Mouse (Mus musculus) hindbrain, embryonic 10.5 days (tissue): Measurements from ENCODE around the gene Szt2. TPM values are rescaled to one million over a fixed set of nuclear protein-coding genes. Genes with fewer than 3 reads are reported as not detected.
A peak's percentile ranks its signal among the peaks of the same experiment; 100 is the strongest.

Source experiments
- DNase-seq: peaks from one replicate; pipeline ENCODE4 v3.0.0-alpha.2; 2017; ENCODE audit warnings: low spot score
- H3K27ac ChIP-seq: fragments of 300-500 bp; sonication (generic); 2 replicates; pipeline ENCODE4 v1.5.1; 2016; ENCODE audit warnings: mild to moderate bottlenecking, moderate library complexity
- H3K27me3 ChIP-seq: fragments of 300-500 bp; sonication (generic); 2 replicates; pipeline ENCODE4 v1.6.1; 2016; ENCODE audit warnings: mild to moderate bottlenecking; ENCODE audit not compliant: poor library complexity, insufficient read depth, severe bottlenecking
- H3K36me3 ChIP-seq: fragments of 300-500 bp; sonication (generic); 2 replicates; pipeline ENCODE4 v1.6.1; 2016; ENCODE audit warnings: mild to moderate bottlenecking, moderate library complexity
- H3K4me1 ChIP-seq: fragments of 300-500 bp; sonication (generic); replicated peaks from 2 replicates; pipeline ENCODE4 v1.6.1; 2016; ENCODE audit warnings: mild to moderate bottlenecking
- H3K4me3 ChIP-seq: fragments of 300-500 bp; sonication (generic); 2 replicates; pipeline ENCODE4 v1.5.1; 2016; ENCODE audit warnings: mild to moderate bottlenecking, moderate library complexity
- H3K9me3 ChIP-seq: fragments of 300-500 bp; sonication (generic); 2 replicates; pipeline ENCODE4 v1.6.1; 2016; ENCODE audit warnings: mild to moderate bottlenecking, moderate library complexity
- WGBS: fragments of 180-500 bp; shearing (Covaris S2); methylation state at CpG from one replicate; pipeline ENCODE4 v1.1.7; 2016; 5-methylcytosine and 5-hydroxymethylcytosine counted together
- polyA plus RNA-seq: library from polyadenylated mRNA; unstranded; fragments of >200 nt; fragmentation: Nextera tagmentation; extraction: Ambion mirVana; gene quantifications from 2 replicates; pipeline ENCODE4 v1.2.1, GENCODE M21; 2016

The Szt2 gene
- 7.0 and 11.7 TPM in 2 replicates for polyA plus RNA-seq

DNA sequence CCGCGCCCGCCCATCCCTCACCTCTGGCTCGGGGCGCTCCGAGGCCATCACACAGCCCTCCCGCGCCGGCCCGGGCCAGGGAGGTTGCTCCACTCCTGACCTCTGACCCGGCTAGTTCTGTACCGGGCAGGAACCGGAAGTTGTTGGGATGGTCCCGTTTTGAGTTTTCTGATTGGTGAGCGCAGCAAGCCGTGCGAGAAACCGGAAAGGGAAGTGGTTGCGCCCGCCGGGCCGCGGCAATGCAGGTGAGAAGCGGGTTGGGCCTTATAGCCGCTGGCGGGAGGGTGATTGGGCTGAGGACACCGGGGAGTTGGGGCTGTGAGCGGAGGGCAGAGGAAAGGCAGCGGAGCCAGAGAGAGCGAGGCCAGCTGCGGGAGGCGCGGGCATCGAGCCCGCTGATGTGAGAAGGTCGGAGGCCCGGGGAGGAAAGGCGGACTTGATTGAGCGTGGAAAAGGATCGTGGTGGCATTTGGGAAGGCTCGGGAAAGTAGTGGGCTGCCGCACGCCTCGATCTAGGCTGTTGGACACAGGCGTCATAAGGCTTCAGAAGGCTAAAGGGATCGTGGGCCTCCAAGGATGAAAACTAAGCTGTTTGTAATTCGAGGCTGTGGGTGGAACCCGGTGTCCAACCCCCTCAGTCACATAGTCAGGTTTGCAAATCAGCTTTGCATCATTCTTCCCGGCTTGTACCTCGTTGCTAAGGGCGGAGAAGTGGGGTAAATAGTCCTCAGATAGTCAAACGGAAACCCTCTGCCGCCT is at the start of gene Szt2, which contains the start of gene Med8:
Szt2 (minus strand) TSS at position 132 of the 759 bp plus-strand sequence.
Med8 (plus strand) TSS at position 196 of the 759 bp plus-strand sequence.
- 1% methylated on average over 53 of the region's 53 CpGs for WGBS

GRCm38 (mm10) chr4:118457345-118457975 is 48.4 kb upstream of the Szt2 start, which contains the start of gene Mpl:
Gene Mpl (minus strand): TSS chr4:118457513.
- Histone ChIP-seq H3K4me1 (0 out of 2 replicates have a peak, but pooled peaks cover 4% of the 10 kb centered on the region), H3K4me3 (no peak within 1 kb of the TSS), H3K36me3 (no peaks in the 10 kb centered on the region), H3K27ac (no peak within 1 kb of the TSS), H3K27me3 (no peaks in the 10 kb centered on the region), H3K9me3 (no peaks in the 10 kb centered on the region)
- WGBS, result 75% methylated on average over 9 of the region's 9 CpGs
- DNase-seq, result no peak

More for the DNA sequence above, at the start of gene Szt2, which contains the start of gene Med8:
- no peaks in the 10 kb centered on the region for H3K9me3 ChIP-seq
- peaks cover 17% of the 10 kb centered on the region for H3K4me1 ChIP-seq
- peaks cover 54% of the 10 kb centered on the region for H3K36me3 ChIP-seq
- peak; percentile 92 for DNase-seq
- H3K27ac ChIP-seq, result peak within 1 kb of the TSS; percentile 90
- H3K4me3 ChIP-seq, result peak within 1 kb of the TSS; percentile 76
- no peaks in the 10 kb centered on the region for H3K27me3 ChIP-seq

DNA sequence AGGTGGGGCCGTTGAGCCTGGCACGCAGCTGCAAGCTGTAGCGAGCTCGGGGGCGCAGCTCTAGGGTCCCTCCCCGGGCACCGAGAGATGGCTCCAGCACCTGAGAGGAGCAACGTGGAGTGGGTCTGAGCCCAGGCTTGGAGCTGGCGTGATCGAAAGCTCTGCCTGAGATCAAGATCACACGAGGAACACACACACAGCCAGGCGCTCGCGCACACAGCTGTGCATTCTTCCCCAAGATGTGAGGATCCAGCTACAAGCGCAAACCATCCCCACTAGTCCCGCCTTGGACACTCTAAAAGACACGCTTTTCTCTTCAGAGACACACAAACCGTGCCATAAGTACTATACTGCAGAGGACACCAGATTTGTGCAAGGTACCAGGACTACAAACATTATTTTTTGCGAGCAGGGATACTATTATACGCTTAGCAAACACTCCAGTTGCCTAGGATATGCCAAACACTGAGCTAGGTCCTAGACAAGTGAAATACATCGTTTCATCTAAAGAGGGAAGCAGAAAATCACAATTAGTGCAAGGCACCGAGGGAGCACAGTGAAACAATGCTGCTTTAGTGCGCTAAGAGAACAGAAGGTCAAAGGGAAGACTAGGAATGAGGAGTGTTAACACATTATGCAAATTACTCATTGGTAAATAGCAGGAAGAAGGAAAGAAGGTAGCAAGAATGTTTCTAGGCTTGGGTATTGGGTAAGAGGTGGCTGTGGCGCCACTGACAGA is 37.5 kb upstream of the Szt2 start:
- peak; percentile 23 for DNase-seq
- no peaks in the 10 kb centered on the region for H3K36me3 ChIP-seq
- H3K27me3 ChIP-seq, result no peaks in the 10 kb centered on the region
- 23% methylated on average over 24 of the region's 24 CpGs for WGBS
- peak overlapping the region; percentile 59 for H3K4me3 ChIP-seq
- no peaks in the 10 kb centered on the region for H3K9me3 ChIP-seq
- H3K27ac ChIP-seq, result peak overlapping the region; percentile 85
- H3K4me1 ChIP-seq, result peaks cover 18% of the 10 kb centered on the region

GRCm38 (mm10) chr4:118445781-118446414 is 36.8 kb upstream of the Szt2 start:
- 16% methylated on average over 18 of the region's 18 CpGs for WGBS
- DNase-seq, result peak; percentile 70
- no peaks in the 10 kb centered on the region for H3K9me3 ChIP-seq
- peak overlapping the region; percentile 85 for H3K27ac ChIP-seq
- H3K36me3 ChIP-seq, result no peaks in the 10 kb centered on the region
- H3K4me3 ChIP-seq, result peak overlapping the region; percentile 59
- H3K27me3 ChIP-seq, result no peaks in the 10 kb centered on the region
- H3K4me1 ChIP-seq, result peaks cover 18% of the 10 kb centered on the region

DNA sequence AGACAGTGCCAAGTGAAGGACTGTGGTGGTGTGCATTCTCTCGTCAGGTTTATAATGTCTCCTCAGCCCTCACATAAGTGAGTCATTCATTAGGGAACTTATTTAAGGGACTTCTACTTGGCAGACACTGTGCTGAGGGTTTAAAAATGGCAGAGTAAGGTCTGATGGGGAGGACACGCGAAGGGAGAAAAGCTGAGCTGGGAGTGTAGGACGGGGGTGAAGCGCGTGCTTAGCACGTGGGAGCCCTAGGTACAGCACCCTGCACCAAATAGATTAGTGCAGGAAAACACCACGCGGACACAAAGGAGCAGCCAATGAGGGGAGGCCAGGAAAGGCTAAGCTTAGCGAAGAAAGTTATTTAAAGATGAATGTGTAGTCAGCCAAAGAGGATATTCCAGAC is 36.0 kb upstream of the Szt2 start:
- Histone ChIP-seq H3K27me3 (no peaks in the 10 kb centered on the region), H3K9me3 (no peaks in the 10 kb centered on the region), H3K27ac (no peak overlapping the region), H3K4me3 (no peak overlapping the region), H3K36me3 (no peaks in the 10 kb centered on the region), H3K4me1 (peaks cover 18% of the 10 kb centered on the region)
- no peak for DNase-seq
- 88% methylated on average over 10 of the region's 10 CpGs for WGBS

DNA sequence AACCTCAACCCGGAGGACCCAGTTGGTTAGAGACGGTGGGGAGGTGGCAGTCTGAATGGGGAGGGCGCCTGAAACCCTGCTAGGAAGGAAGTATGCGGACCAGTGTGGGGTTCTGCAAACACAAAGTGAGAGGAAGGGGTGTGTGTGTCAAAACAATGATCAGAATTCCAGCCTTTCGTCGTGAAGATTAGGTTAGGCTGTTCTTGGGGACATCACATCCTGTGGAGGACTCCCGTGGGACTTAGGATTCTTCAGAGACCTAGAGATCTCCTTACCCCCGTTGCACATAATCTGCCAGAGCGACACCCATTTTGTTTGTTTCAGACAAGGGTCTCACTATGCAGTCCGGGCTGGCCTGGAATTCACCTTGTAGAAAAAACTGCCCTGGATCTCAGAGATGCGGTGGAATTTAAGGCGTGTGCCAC is 28.8 kb upstream of the Szt2 start:
- H3K4me3 ChIP-seq, result peak overlapping the region; percentile 97
- H3K27me3 ChIP-seq, result no peaks in the 10 kb centered on the region
- H3K9me3 ChIP-seq, result no peaks in the 10 kb centered on the region
- WGBS, result 7% methylated on average over 12 of the region's 12 CpGs
- DNase-seq, result peak; percentile 50
- peak overlapping the region; percentile 94 for H3K27ac ChIP-seq
- peaks cover 34% of the 10 kb centered on the region for H3K36me3 ChIP-seq
- peaks cover 48% of the 10 kb centered on the region for H3K4me1 ChIP-seq

- Histone ChIP-seq H3K27ac (peak within 1 kb of the TSS; percentile 94), H3K4me3 (peak within 1 kb of the TSS; percentile 97), H3K27me3 (no peaks in the 10 kb centered on the region), H3K4me1 (peaks cover 55% of the 10 kb centered on the region), H3K9me3 (no peaks in the 10 kb centered on the region), H3K36me3 (peaks cover 42% of the 10 kb centered on the region)
- peak; percentile 96 for DNase-seq
- WGBS, result under 1% methylated on average over 67 of the region's 67 CpGs
Measured at GRCm38 (mm10) chr4:118436820-118437603, 27.9 kb upstream of the Szt2 start, which contains the start of gene Cdc20. Gene Cdc20 (minus strand): TSS chr4:118437352.

DNA sequence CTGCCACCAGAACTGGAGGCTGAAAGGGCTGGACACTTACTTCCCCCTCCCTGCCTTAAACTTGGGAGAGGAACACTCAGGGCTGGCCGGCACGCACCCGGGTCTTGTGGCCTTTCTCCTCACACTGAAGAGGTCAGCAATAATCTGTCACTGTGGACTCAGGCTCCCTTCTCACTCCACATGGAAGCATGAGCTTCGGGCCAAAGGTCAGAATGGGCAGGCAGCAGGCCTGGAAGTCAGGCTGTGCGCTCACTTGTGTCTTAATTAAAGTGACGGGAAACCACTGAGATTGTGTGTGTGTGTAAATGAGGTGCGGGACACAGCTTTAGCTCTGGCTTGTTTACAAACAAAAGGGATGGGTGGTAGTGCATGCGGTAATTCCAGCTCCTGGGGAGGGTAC is 23.3 kb upstream of the Szt2 start:
- Histone ChIP-seq H3K36me3 (peaks cover 69% of the 10 kb centered on the region), H3K4me3 (no peak overlapping the region), H3K9me3 (no peaks in the 10 kb centered on the region), H3K27me3 (no peaks in the 10 kb centered on the region), H3K4me1 (peaks cover 78% of the 10 kb centered on the region), H3K27ac (no peak overlapping the region)
- DNase-seq, result no peak
- 48% methylated on average over 8 of the region's 8 CpGs for WGBS

DNA sequence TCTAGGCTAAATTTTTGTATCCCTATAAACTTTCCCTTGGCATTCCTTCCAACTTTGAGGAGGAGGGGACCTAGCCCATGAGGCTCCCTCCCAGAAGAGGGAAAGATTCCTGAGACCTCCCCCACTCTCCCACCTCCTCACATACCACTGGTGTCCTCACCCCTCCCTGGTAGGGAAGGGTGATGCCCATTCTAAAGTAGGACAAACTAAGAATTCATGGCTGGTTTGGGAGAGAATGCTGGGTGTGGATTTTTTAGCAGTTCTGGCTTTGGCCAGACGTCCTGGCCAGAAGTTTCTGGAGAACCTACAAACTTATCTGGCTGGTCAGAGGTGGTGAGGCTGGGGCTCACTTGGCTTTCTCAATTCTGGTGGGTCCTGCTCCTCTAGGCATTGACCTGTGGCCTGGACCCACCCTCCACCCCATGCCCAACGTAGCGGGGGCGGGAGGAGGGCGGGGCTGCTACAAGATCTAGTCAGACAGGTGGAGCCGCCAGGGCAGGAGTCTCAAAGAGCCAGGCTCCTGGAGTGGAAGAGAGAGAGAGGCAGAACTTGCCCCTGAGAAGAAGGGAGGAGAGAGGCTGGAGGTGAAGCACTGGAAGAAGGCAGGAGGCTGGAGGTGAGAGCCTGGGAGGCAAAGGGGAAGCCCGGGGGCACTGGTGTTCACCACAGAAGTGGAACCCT is 20.3 kb upstream of the Szt2 start:
- Histone ChIP-seq H3K4me1 (peaks cover 56% of the 10 kb centered on the region), H3K27ac (peak overlapping the region; percentile 35; the same call in 1 of the 2 replicates), H3K9me3 (no peaks in the 10 kb centered on the region), H3K36me3 (peaks cover 50% of the 10 kb centered on the region), H3K4me3 (peak overlapping the region; percentile 76; the same call in 1 of the 2 replicates), H3K27me3 (no peaks in the 10 kb centered on the region)
- WGBS, result 55% methylated on average over 7 of the region's 7 CpGs
- DNase-seq, result no peak

DNA sequence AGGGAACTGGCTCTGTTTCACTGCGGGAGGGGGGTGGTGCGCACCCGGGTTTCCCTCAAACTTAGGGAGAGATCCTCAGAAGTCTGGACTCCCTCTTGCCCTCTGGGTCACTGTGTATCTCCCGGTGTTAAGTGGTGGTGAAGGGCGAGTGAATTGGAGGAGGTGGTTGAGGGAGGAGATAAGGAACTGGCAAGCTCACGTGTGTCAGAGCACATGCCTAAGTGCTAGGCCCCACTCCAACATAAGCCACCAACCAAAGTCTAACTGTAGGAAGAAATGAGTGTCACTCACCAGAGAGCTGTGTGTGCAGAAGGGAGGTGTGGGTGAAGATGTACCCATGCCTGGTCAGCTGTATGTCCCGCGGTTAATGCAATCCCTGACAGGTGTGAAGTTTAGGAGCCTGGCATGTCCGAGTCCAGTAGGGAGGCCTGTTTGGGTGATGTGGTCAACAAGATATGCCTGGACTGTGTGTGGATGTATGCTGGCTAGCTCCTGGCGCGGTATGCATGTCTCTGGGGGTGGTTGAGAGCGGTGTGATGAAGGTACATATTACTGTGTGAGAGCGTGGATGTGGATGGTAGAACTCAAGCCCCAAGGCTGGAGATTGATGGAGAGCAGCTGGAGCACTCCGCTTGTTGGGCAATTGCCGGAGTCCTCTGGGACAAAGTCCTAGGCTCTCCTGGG is 19.6 kb upstream of the Szt2 start:
- Histone ChIP-seq H3K27ac (peak overlapping the region; percentile 93), H3K9me3 (no peaks in the 10 kb centered on the region), H3K4me1 (peaks cover 50% of the 10 kb centered on the region), H3K27me3 (no peaks in the 10 kb centered on the region), H3K36me3 (peaks cover 49% of the 10 kb centered on the region), H3K4me3 (peak overlapping the region; percentile 76)
- DNase-seq, result no peak
- WGBS, result 53% methylated on average over 15 of the region's 15 CpGs
